Mouse (Mus musculus) embryo, embryonic 11 days (tissue): ENCODE measurements at regions not wholly inside any gene's neighbourhood (a gene's known extent, or its start where the extent isn't known, plus 50 kb on each side); places are given as distances from the start of the nearest gene placed in this dataset.
"Not testable (repeated sequence)": the region's sequence is repeated elsewhere in the genome, so short reads cannot be mapped to it uniquely, and the experiment has no call there.

Source experiments
- DNase-seq: peaks from one replicate; pipeline ENCODE4 v3.0.0-alpha.2; 2015

DNA sequence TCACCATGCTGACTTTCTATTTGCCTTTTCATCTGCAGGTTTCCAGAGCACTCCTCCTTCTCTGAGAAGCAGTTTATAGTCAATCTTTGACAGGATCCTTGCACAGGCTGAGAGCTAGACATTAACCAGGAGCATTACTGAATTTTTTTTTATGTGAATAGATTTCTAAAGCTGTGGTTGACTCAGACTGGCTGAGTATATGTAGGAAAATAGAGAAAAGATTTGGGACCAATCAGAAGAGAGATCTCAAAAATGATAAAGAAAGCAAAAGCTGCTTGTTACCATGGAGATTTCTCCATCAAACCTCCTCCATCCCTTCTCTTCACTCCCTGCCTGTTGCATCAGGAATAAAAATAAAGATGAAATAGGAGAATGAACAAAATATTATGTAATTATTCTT is 731.2 kb upstream of the Ndn start:
- DNase-seq: no peak

DNA sequence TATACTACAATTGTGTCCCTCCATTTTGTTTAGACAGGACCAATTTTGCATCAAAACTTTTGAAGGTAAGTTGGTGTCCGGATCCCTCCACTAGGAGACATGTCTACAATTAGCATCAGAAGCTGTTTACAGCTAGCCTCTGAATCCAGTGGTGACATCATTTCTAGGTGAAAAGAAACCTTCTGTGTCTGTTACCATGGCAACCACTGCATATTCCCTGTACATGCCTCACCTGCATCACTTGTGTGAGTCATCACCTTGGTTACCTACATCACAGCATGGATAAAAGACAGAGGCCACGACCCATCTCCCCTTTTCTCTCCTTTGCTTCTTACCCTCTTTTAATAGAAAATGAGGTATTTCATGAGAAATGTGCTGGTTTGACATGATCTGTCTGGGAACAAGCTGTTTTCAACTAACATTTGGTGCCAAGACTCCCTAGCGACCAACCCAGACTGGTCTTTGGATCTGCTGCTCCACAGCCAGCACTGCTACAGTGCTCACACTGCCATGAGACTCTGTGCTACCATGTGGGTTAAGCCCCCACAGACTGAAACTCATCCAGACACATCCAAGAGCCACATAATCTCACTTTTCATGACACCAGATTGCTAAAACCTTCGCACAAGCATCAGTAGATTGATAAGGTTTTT is 701.4 kb upstream of the Ndn start:
- no peak for DNase-seq

DNA sequence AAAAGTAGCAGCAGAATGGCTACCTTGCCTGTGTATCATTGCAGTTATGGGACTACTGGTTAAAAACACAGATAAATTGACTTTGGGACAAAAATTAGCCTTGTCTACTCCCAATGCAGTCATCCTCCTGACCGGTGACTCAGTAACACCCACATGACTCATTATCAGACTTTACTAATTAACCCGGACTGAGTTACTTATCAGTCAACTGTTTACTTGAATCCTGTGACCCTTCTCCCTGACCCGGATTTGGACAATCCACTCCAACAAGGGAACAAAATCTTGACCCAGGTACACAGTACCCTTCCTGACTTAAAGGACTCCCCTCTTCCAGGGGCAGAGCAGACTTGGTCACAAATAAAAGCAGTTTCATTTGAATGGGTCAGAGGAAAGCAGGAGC is 688.3 kb upstream of the Ndn start:
- no peak for DNase-seq

DNA sequence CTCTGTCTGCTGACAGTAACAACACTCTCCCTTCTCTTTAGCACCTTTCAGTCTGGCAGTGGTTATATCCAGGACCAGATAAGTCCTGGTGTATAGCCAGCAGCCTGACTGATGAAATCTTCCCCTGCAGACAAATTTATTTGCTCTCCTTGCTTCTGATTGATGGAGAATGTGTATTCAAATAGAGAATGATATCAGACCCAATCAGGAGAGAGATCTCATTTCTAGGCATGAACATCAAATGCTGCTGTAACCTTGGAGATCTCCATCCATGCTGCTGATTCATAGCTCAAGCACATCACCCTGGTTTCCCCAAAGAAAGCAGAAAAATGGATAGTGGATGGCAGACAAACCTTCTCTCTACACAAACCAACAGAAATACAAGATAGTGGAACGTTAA is 663.3 kb upstream of the Ndn start:
- DNase-seq: no peak

DNA sequence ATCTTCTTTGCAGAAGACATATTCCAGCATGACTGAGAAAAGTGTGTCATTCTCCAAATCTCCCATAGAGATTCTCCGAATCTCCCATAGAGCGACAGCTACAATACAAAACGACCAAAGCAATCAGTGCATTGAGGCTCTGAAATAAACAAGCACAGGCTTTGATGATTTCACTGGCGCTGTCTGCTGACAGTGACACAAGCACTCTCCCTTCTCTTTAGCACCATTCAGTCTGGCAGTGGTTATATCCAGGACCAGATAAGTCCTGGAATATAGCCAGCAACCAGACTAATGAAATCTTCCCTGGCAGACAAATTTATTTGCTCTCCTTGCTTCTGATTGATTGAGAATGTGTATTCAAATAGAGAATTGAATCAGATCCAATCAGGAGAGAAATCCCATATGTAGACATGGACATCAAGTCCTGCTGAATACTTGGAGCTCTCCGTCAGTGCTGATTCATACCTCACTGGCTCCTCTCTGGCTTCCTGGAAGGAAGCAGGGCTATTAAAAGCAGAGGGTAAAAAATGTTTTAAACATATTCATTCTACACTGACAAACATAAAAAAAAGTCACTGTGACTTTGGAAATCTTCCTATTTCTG is 661.2 kb upstream of the Ndn start:
- no peak for DNase-seq

DNA sequence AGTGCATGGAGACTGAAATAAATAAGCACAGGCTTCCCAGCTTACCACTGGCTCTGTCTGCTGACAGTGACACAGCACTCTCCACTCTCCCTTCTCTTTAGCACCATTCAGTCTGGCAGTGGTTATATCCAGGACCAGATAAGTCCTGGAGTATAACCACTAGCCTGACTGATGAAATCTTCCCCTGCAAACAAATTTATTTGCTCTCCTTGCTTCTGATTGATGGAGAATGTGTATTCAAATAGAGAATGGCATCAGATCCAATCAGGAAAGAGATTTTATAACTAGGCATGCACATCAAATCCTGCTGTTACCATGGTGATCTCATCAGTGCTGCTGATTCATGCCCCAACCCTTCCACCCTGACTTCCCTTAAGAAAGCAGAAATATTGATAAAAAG is 620.2 kb upstream of the Ndn start:
- DNase-seq: no peak

DNA sequence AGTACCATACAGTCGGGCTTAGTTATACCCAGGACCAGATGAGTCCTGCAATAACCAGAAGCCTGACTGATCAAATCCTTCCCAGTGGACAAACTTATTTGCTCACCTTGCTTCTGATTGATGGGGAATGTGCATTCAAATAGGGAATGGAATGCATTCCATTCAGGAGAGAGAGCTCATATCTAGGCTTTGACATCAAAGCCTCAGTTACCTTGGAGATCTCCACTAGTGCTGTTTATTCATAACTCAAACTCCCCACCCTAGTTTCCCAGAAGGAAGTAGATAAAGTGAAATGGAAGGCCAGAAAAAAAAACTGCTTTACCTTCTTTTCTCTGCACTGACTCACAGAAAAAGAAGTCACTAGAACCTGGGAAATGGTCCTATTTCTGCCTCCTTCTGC is 608.9 kb upstream of the Ndn start:
- DNase-seq: no peak

DNA sequence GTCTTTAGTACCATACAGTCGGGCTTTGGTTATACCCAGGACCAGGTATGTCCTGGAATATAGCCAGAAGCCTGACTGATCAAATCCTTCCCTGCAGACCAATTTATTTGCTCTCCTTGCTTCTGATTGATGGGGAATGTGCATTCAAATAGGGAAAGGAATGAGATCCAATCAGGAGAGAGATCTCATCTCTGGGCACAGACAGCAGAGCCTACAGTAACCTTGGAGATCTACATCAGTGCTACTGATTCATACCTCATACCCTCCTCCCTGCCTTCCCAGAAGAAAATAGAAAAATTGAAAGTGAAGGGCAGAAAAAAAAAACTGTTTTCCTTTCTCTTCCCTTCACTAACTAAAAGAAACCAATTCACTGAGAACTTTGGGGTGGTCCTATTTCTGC is 607.0 kb upstream of the Ndn start:
- not testable (repeated sequence) for DNase-seq

DNA sequence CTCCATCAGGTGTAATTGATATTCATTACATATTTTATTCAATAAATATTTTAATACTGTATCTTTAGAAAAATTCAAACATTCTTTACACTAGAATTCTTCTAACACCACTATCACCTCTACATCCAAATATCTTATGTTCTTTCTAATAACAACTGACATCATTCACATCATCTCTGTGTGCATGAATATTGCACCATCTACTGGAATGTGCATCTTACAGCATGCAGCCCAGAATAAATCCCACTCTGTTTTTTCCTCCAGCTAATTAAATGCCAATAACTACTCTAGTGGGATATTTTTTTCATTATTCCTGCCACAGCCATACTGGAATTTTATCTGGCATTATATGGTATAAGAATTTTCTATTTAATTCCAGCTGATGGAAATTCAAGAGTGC is 576.5 kb upstream of the Ndn start:
- DNase-seq: peak; percentile 1

DNA sequence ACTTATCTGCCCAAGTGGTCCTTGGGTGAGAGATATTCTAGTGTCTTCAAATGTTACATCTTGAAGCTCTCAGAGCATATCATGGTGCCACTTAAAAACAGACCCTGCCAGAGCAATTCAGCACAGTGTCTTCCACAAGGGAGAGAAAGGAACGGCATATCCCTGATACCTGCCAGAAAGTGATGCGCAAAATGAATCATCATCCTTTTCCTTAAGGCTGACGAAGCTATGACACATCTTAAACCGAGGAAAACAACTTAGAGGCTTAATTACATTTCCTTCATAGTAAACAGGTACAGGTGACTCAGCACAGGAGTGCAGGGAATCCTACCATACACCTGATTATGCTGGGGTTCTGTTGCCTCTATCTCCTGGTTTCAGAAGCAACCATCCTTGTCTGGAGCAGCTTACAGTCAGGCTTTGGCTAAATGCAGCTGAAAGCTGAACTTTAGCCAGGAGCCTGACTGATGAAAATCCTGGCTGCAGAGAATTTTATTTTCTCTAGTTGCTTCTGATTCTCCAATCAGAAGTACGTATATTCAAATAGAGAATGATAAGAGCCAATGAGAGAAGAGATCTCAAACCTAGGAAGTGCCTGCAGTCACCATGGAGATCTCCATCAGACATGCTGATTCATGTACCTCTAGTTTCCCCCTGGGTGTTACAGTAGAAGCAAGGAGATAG is 556.1 kb upstream of the Ndn start:
- no peak for DNase-seq

DNA sequence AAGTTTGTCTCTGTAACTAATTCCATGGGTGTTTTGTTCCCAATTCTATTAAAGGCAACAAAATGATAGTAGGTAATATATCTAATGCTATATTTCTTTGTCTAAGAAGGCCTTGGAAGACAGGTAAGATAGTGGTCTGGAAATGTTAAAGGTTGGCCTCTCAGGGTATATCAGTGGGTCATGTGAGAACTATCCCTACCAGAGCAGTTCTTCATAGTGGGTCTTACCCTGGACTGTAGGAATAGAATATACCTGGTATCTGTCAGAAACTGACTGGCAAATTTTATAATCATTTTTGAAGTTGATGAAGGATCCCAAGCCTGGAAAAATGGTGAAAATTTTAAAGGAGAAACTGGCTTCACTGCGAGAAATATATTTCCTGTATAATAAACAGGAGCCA is 509.5 kb upstream of the Ndn start:
- DNase-seq: no peak

DNA sequence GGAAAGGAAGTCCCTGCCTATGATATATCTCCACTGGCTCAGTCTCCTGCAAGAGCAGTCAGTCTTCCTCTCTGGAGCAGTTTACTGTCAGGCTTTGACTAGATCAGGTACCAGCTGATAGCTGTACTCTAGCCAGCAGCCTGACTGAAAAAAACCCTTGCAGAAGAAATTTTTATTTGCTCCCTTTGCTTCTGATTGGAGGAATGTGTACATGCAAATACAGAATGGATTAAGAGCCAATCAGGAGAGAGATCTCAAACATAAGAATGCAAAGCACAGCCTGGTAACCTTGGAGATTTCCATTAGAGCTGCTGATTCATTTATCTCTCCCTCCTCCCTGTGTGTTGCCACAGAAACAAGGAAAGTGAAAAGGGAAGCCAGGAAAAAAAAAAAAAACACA is 509.1 kb upstream of the Ndn start:
- DNase-seq: peak; percentile 48

DNA sequence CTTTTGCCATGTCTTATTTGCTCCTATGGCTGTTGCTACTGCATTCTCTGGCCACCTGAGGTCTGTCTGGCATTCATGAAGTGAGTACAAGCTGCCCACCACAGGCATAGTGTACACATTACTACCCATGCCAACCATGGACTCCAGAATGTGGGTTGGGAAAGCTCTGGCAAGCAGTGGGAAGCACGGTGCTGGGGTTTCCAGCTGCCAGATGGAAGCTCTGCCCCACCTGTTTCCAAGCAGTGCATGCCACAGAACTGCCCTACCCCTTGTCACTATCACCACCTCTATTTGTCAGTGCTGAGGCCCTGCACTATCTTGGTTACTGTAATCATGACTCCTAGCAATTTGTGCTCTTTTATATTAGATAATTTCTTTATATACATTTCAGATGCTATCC is 494.4 kb upstream of the Ndn start:
- DNase-seq: no peak

DNA sequence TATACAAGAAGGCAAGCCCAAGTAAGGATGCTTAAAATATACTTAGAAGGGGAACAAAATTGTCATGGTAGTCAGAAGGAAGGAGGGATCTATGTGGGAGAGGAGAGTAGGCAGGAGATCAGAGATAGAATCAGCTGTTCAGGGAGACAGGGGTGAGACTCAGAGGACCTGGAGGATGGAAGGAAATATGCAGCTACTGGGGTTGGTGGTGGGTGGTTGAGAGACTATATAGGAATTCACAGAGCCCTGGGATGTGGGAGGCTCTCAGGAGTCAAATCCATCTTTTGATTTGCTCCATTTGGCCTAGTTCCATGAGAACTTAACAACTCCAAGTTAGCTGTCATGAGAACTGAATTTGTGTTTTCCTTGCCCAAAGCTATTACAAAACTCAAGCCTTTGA is 481.9 kb upstream of the Ndn start:
- no peak for DNase-seq

DNA sequence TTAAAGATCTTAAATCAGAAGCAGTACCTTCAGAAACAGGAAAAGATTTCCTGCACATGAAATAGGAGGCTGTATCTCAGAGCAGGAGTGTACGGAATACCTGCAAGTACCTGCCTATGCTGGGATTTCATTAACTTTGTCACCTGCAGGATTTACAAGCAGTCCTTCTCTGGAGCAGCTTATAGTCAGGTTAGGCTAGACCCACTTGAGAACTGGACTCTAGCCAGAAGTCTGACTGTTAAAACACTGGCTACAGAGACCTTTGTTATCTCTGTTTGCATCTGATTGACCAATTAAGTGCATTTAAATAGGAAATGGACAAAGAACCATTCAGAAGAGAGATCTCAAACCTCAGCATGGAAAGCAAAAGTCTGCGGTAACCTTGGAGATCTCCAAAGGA is 480.0 kb upstream of the Ndn start:
- DNase-seq: no peak

DNA sequence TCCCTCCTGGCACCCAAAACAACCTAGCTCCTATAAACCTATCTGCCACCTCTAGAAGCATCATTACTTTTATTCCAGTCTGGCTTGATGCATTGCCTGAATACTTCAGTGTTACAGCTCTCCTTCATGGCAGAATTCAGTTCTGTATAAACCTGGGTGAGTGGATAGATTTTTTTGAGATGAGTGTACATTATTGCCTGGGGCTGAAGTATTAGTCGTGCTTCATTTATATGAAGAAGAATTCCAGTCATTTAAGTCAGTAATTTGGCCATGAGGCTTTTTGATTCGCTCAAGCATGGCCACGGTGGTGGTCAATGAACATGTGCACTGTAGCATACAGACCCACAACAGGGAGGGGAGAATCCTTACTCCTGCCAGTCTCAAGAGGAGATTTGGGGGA is 470.1 kb upstream of the Ndn start:
- DNase-seq: no peak

DNA sequence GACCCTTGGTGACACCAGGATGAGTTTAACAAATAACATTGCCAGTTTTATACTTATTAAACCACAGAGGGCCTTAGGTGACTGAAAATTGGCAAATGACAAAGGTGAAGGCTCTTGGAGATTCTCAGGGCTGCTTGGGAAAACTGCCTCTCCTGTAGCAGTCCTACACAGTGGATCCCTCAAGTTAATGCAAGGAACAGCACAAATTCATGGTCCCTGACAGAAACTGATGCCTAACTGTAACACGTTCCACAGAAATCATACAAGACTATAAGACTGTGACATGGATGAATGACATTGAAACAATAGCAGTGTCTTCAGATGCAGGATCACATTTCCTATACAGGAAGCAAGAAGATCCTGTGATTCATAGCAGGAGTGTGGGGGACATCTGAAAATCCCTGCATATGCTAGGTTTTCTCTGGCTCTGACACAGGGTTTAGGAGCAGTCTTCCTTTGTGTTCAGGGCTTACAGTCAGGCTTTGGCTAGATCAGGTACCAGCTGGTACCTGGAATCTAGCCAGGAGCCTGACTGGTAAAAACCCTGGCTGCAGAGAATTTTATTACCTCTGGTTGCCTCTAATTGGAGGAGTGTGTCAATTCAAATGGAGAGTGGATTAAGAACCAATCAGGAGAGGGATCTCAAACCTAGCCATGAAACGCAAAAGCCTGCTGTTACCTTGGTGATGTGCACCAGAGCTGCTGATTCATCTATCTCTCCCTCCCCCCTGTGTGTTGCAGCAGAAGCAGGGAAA is 468.9 kb upstream of the Ndn start:
- DNase-seq: peak; percentile 7

DNA sequence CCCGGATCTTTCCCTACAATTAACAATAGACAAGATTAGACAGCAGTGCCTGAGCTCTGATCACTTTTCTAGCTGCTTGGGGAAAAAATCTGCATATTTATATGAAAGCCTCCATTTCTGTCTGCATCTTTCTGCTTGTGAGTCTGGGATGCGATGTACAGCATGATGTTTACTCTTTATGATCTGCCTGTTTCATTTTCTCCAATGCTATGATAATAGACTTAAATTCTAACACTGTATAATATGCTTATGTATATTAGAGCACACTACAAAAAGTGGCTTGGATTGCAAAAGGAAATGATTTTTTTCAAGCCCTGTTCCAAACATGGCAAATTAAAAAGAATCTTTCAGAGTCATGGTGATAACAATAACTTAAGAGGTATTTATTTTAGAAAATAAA is 468.3 kb upstream of the Ndn start:
- no peak for DNase-seq

DNA sequence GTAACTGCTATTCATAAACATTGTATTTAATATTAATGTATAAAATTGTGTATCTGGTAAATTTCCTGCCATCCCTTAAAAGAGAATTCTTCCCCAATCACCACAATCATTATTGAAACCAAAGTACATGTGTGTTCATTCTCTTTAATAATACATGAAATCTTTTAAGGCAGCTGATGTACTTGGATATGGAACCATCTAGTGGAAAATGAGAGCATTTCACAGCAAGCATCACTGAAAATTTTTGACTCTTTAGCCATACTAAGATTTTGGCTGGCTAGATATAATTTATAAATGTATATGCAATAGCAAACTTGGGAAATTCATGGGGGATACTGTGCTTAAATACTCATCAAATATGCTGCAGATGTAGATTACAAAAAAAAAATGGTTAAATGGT is 467.8 kb upstream of the Ndn start:
- no peak for DNase-seq
